Mouse (Mus musculus) C2C12 (cell line): ENCODE data around the gene Wapl.

ENCODE experiments used
- CEBPB ChIP-seq: IDR thresholded peaks from one replicate; pipeline ENCODE4 v1.6.1; 2011; ENCODE audit warnings: low read depth, mild to moderate bottlenecking, control low read depth, moderate library complexity
- CTCF ChIP-seq: IDR thresholded peaks from one replicate; pipeline ENCODE4 v1.5.1; 2011; ENCODE audit not compliant: control insufficient read depth, insufficient read depth, insufficient read length
- FOSL1 ChIP-seq: IDR thresholded peaks from one replicate; pipeline ENCODE4 v1.8.0; 2011; ENCODE audit warnings: mild to moderate bottlenecking, low read length; ENCODE audit not compliant: poor library complexity, insufficient read depth, severe bottlenecking
- MAX ChIP-seq: IDR thresholded peaks from one replicate; pipeline ENCODE4 v1.6.1; 2011; ENCODE audit warnings: mild to moderate bottlenecking, control low read depth
- MYOD1 ChIP-seq: IDR thresholded peaks from one replicate; pipeline ENCODE4 v1.6.1; 2011; ENCODE audit warnings: low read depth; ENCODE audit not compliant: control insufficient read depth, insufficient read length
- MYOG ChIP-seq: IDR thresholded peaks from one replicate; pipeline ENCODE4 v1.6.1; 2011; ENCODE audit not compliant: control insufficient read depth, insufficient read length; ENCODE audit errors: extremely low read depth
- USF1 ChIP-seq: IDR thresholded peaks from one replicate; pipeline ENCODE4 v1.6.1; 2011; ENCODE audit warnings: low read depth, mild to moderate bottlenecking, control low read depth, moderate library complexity

DNA sequence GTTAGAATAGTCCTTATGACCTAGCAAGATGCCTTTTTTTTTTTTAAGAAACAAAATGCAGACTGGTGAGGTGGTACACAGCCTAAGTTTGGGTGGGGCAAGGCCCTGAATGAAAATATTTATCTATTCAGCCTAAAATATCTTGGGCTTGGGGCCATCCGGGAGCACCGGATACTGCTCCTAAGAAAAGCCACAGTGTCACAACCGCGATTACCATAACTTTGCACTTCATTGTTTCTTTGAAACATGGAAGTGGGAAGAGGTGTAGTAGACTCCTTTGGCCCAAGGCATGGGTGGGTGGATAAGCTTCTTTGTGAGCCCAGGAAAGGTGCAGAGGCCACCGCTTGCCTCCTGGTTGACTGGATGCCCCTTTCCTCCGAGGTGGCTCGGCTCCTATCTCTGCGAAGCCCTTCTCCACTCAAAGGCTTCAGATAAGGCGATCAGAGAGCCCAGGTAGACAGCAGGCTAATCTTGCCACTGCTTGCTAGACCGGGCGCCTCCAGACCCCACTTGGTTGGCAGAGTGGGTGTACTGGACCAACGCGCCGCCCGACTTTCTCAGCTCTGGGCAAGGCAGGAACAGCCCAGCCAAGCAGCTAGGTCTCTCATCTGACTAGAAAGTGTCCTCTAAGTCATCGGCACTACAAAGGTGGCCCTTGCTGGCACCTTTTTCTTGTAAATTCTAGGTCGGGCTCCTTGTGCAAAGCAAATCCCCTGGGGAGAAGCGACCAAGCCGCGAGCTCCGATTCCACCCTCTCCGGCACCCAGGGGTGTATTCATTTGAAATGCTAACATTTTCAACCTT lies 12.7 kb upstream of the Wapl start:
- TF ChIP-seq MYOG = no peak
- no peak for TF ChIP-seq CTCF
- TF ChIP-seq MYOD1 = no peak
- TF ChIP-seq MAX = no peak
- TF ChIP-seq USF1 = no peak
- no peak for TF ChIP-seq FOSL1
- TF ChIP-seq CEBPB = no peak
